8 mouse cellular contexts compared by ENCODE assay signal in genomic region chr10:59166104-59166944, GRCm38 (mm10). TPM values are rescaled to one million over a fixed set of nuclear protein-coding genes. Genes with fewer than 3 reads are reported as not detected.
DNase-seq lines count a peak whose midpoint lies in the region; ATAC-seq and TF ChIP-seq lines count a peak whose summit lies in the region.

No protein-coding gene starts in this region.

- H3K27ac ChIP-seq in ES-Bruce4 (ENCODE audit: insufficient read depth, low read length): no peak overlapping the region
- H3K27ac ChIP-seq in cerebellum, adult 2 months (ENCODE audit: insufficient read depth, low read length): no peak overlapping the region
- H3K27ac ChIP-seq in layer of hippocampus, adult 2 months: peak overlapping the region; percentile 84
- H3K27ac ChIP-seq in lung, embryonic 14.5 days (ENCODE audit: low read depth): no peak overlapping the region
- no peak overlapping the region for H3K27ac ChIP-seq in stomach, postnatal 0 days (replicated peaks)

- no peak for TF ChIP-seq POLR2A in ES-Bruce4 (IDR thresholded peaks at IDR 0.05; ENCODE audit: insufficient read depth, low read length)
- TF ChIP-seq POLR2A in cerebellum, adult 2 months (IDR thresholded peaks at IDR 0.05; ENCODE audit: borderline replicate concordance, insufficient read depth, low read length): no peak

- no peak for TF ChIP-seq EP300 in ES-Bruce4 (IDR thresholded peaks at IDR 0.05; ENCODE audit: insufficient read depth, low read depth, low read length)
- no peak for TF ChIP-seq EP300 in stomach, postnatal 0 days (optimal IDR thresholded peaks at IDR 0.05)

- no peak for ATAC-seq in lung, embryonic 14.5 days (ENCODE audit: insufficient read depth)
- no peak; the same call in 1 of the 2 replicates for ATAC-seq in stomach, postnatal 0 days (ENCODE audit: low FRiP score, low TSS enrichment)

- intact Hi-C loops in gastrocnemius, postnatal 36 days (cut with DNase I): no loop called here

- H3K4me3 ChIP-seq in ES-Bruce4 (ENCODE audit: low read depth, low read length): peak overlapping the region; percentile 19; the same call in 1 of the 2 replicates
- no peak overlapping the region for H3K4me3 ChIP-seq in cerebellum, adult 2 months (replicated peaks; ENCODE audit: insufficient read depth, low read depth, low read length)
- no peak overlapping the region for H3K4me3 ChIP-seq in layer of hippocampus, adult 2 months
- H3K4me3 ChIP-seq in lung, embryonic 14.5 days (ENCODE audit: low read depth, low read length): no peak overlapping the region
- H3K4me3 ChIP-seq in stomach, postnatal 0 days (ENCODE audit: low read depth, low read length): no peak overlapping the region

- H3K4me2 ChIP-seq in lung, embryonic 14.5 days: no peak overlapping the region
- H3K4me2 ChIP-seq in stomach, postnatal 0 days (replicated peaks; ENCODE audit: low read depth): no peak overlapping the region

- H3K9me3 ChIP-seq in ES-Bruce4 (replicated peaks; ENCODE audit: control insufficient read depth, insufficient read depth, low read length, poor library complexity, severe bottlenecking): no peaks in the 10 kb centered on the region
- no peaks in the 10 kb centered on the region for H3K9me3 ChIP-seq in lung, embryonic 14.5 days (ENCODE audit: low read depth, low read length)
- H3K9me3 ChIP-seq in stomach, postnatal 0 days (ENCODE audit: control insufficient read depth, low read length): no peaks in the 10 kb centered on the region

- no peaks in the 10 kb centered on the region for H3K36me3 ChIP-seq in ES-Bruce4 (ENCODE audit: control insufficient read depth, insufficient read depth, low read length, poor library complexity, severe bottlenecking)
- H3K36me3 ChIP-seq in lung, embryonic 14.5 days (ENCODE audit: insufficient read depth): peaks cover 11% of the 10 kb centered on the region; the same call in 1 of the 2 replicates
- no peaks in the 10 kb centered on the region for H3K36me3 ChIP-seq in stomach, postnatal 0 days (ENCODE audit: control insufficient read depth, insufficient read depth, low read length)

- DNase-seq in gastrocnemius, postnatal 10 days: peak; percentile 35
- DNase-seq in gastrocnemius, postnatal 36 days: no peak
- DNase-seq in cerebellum, adult 2 months: peak; percentile 30 to 37
- peak; percentile 16 to 51 for DNase-seq in frontal cortex, postnatal 25 days (ENCODE audit: low spot score in 2 of 2)
- DNase-seq in layer of hippocampus, adult 2 months (ENCODE audit: low spot score in 2 of 2): peak; percentile 61 to 66
- DNase-seq in lung, embryonic 14.5 days: peak; percentile 83
- DNase-seq in stomach, postnatal 0 days (ENCODE audit: low spot score): peak; percentile 55

- no peaks in the 10 kb centered on the region for H3K4me1 ChIP-seq in ES-Bruce4 (ENCODE audit: control insufficient read depth, insufficient read depth, low read length)
- H3K4me1 ChIP-seq in cerebellum, adult 2 months (ENCODE audit: control insufficient read depth, insufficient read depth, low read length): no peaks in the 10 kb centered on the region
- no peaks in the 10 kb centered on the region for H3K4me1 ChIP-seq in lung, embryonic 14.5 days (ENCODE audit: insufficient read depth)
- no peaks in the 10 kb centered on the region for H3K4me1 ChIP-seq in stomach, postnatal 0 days (replicated peaks; ENCODE audit: control insufficient read depth, insufficient read depth)

- peak; percentile 38 for TF ChIP-seq CTCF in ES-Bruce4 (IDR thresholded peaks at IDR 0.05; ENCODE audit: low read depth, low read length)
- peak; percentile 77 for TF ChIP-seq CTCF in cerebellum, adult 2 months (IDR thresholded peaks at IDR 0.05; ENCODE audit: borderline replicate concordance, insufficient read depth, low read depth, low read length)
- peak; percentile 92 for TF ChIP-seq CTCF in layer of hippocampus, adult 2 months (conservative IDR thresholded peaks at IDR 0.05)
- peak; percentile 83 for TF ChIP-seq CTCF in lung, embryonic 14.5 days (IDR thresholded peaks at IDR 0.05; ENCODE audit: low read depth)
- TF ChIP-seq CTCF in stomach, postnatal 0 days (IDR thresholded peaks at IDR 0.05; ENCODE audit: low read depth): peak; percentile 90

- 71% methylated on average over 14 of the region's 14 CpGs for WGBS in cerebellum, adult 2 months
- 49% methylated on average over 14 of the region's 14 CpGs for WGBS in lung, embryonic 14.5 days
- WGBS in stomach, postnatal 0 days: 63% methylated on average over 14 of the region's 14 CpGs

- H3K27me3 ChIP-seq in ES-Bruce4 (ENCODE audit: control insufficient read depth, insufficient read depth, low read length, poor library complexity, severe bottlenecking): no peaks in the 10 kb centered on the region
- H3K27me3 ChIP-seq in cerebellum, adult 2 months (ENCODE audit: control insufficient read depth, insufficient read depth, low read length): no peaks in the 10 kb centered on the region
- H3K27me3 ChIP-seq in lung, embryonic 14.5 days (ENCODE audit: insufficient read depth, low read length): no peaks in the 10 kb centered on the region
- no peaks in the 10 kb centered on the region for H3K27me3 ChIP-seq in stomach, postnatal 0 days (ENCODE audit: control insufficient read depth, insufficient read depth, low read length)

- H3K9ac ChIP-seq in ES-Bruce4 (ENCODE audit: low read depth, poor library complexity, severe bottlenecking): no peak overlapping the region
- no peak overlapping the region for H3K9ac ChIP-seq in lung, embryonic 14.5 days
- H3K9ac ChIP-seq in stomach, postnatal 0 days (ENCODE audit: low read length): no peak overlapping the region

RNA-seq across cellular contexts. Expression of gene Sept10, which starts 55.3 kb away (rescaled TPM):
- total RNA-seq in gastrocnemius, postnatal 10 days (2021): 10 to 100 TPM; 26.8 to 30.4 TPM
- 1 to 10 TPM; 6.1 to 7.2 TPM for total RNA-seq in gastrocnemius, postnatal 36 days (2021)
- 49.5 and 53.4 TPM in 2 replicates for polyA plus RNA-seq in ES-Bruce4 (2011; ENCODE audit: insufficient read depth, insufficient read length, low read depth, missing spikeins)
- polyA plus RNA-seq in cerebellum, adult 2 months (2012; rRNA removed): 8.5 and 8.6 TPM in 2 replicates
- 1 to 10 TPM; 8.0 to 8.7 TPM for total RNA-seq in layer of hippocampus, adult 2 months (2021)
- polyA plus RNA-seq in lung, embryonic 14.5 days (2014; fragmentation: Nextera tagmentation; extraction: Ambion mirVana): 68.5 and 69.4 TPM in 2 replicates
- 23.6 and 25.2 TPM in 2 replicates for polyA plus RNA-seq in stomach, postnatal 0 days (2015; fragmentation: Nextera tagmentation; extraction: Ambion mirVana)

RNA-seq across cellular contexts. Expression of gene Sowahc, which starts 55.4 kb away (rescaled TPM):
- 1 to 10 TPM; 2.6 to 2.9 TPM for total RNA-seq in gastrocnemius, postnatal 10 days (2021)
- total RNA-seq in gastrocnemius, postnatal 36 days (2021): 1 to 10 TPM in 1 of 2 experiments, under 1 TPM in 1; 0.64 to 1.0 TPM
- polyA plus RNA-seq in ES-Bruce4 (2011; ENCODE audit: insufficient read depth, insufficient read length, low read depth, missing spikeins): 4.0 and 4.8 TPM in 2 replicates
- 5.8 and 6.0 TPM in 2 replicates for polyA plus RNA-seq in cerebellum, adult 2 months (2012; rRNA removed)
- 1 to 10 TPM; 6.6 to 7.4 TPM for total RNA-seq in layer of hippocampus, adult 2 months (2021)
- 9.5 and 10.5 TPM in 2 replicates for polyA plus RNA-seq in lung, embryonic 14.5 days (2014; fragmentation: Nextera tagmentation; extraction: Ambion mirVana)
- polyA plus RNA-seq in stomach, postnatal 0 days (2015; fragmentation: Nextera tagmentation; extraction: Ambion mirVana): 9.5 and 10.2 TPM in 2 replicates

Comparison
In these comparisons a context has a peak if more than half of its experiments do, and no peak if none do; other contexts are left out.
1. DNase-seq: peak in gastrocnemius, postnatal 10 days (single experiment), cerebellum, adult 2 months (2 of 2), frontal cortex, postnatal 25 days (2 of 2), layer of hippocampus, adult 2 months (2 of 2), lung, embryonic 14.5 days (single experiment) and stomach, postnatal 0 days (single experiment); none in gastrocnemius, postnatal 36 days (0 of 2).
2. CTCF ChIP-seq: peak in every context shown above with its lines; median percentile 92 in layer of hippocampus, adult 2 months; 90 in stomach, postnatal 0 days; 83 in lung, embryonic 14.5 days; 77 in cerebellum, adult 2 months; 38 in ES-Bruce4.